25 mouse cellular contexts compared by ENCODE assay signal in the genomic region with DNA sequence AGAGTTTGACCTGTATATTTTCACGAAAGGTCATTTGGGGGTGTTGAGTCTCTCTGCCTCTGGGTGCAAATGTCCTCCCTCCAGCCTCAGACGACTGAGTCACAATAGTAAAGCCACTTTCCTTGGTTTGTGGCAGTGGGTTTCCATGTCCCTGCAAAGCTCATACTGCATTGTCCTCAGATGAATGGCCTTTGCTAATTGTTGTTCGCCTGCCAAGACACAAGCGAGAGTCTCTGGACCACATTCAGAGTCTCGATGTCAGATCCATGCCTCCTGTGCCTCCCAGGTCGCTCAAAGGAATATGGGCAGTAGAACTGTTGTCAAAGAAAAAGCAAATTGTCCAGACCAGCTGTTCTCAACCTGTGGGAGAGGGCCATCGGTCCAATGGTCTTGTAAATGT. TPM values are rescaled to one million over a fixed set of nuclear protein-coding genes. Genes with fewer than 3 reads are reported as not detected.
"Had no signal": no experiment of that assay in that cellular context is flagged by ENCODE, and none has a peak within 500 bp of the region (broad histone marks: within the 10 kb centered on the region; RNA-seq: fewer than 3 reads in every experiment).

No protein-coding gene starts in this region.

- H3K9ac ChIP-seq: heart, embryonic 13.5 days; heart, embryonic 15.5 days; hindbrain, embryonic 12.5 days; hindbrain, embryonic 14.5 days; intestine, embryonic 15.5 days; limb, embryonic 13.5 days; limb, embryonic 15.5 days; liver, embryonic 12.5 days; liver, embryonic 14.5 days had no signal

- H3K4me2 ChIP-seq: heart, embryonic 13.5 days; heart, embryonic 15.5 days; hindbrain, embryonic 12.5 days; hindbrain, embryonic 14.5 days; intestine, embryonic 15.5 days; limb, embryonic 13.5 days; limb, embryonic 15.5 days; liver, embryonic 12.5 days had no signal

- ATAC-seq: hindbrain, embryonic 16.5 days; inflammation-experienced regulatory T-cells, adult 6 months; intestine, embryonic 15.5 days; intestine, postnatal 0 days; liver, embryonic 12.5 days had no signal

- H3K9me3 ChIP-seq: heart, embryonic 13.5 days; heart, embryonic 15.5 days; hindbrain, embryonic 10.5 days; hindbrain, embryonic 12.5 days; intestine, embryonic 15.5 days; limb, embryonic 13.5 days; limb, embryonic 15.5 days; liver, embryonic 12.5 days had no signal

- H3K27me3 ChIP-seq: heart, embryonic 13.5 days; heart, embryonic 15.5 days; hindbrain, embryonic 12.5 days; intestine, embryonic 15.5 days; limb, embryonic 15.5 days; liver, embryonic 12.5 days had no signal

- DNase-seq: gastrocnemius, adult 2 months; gastrocnemius, postnatal 10 days; gastrocnemius, postnatal 25 days; heart, adult 2 months; heart, postnatal 4 days; kidney, adult 18-20 months; kidney, adult 9 months; kidney, postnatal 10 days; kidney, postnatal 4 days; left cerebral cortex, postnatal 4 days; lung, adult 18-20 months had no signal

- H3K27ac ChIP-seq: gastrocnemius, adult 2 months; heart, adult 2 months; heart, embryonic 13.5 days; heart, embryonic 15.5 days; hindbrain, embryonic 10.5 days; hindbrain, embryonic 12.5 days; hindbrain, embryonic 14.5 days; intestine, embryonic 15.5 days; left cerebral cortex, adult 2 months; limb, embryonic 13.5 days; limb, embryonic 15.5 days; liver, embryonic 12.5 days; liver, embryonic 14.5 days had no signal

- H3K4me1 ChIP-seq: heart, embryonic 13.5 days; heart, embryonic 15.5 days; hindbrain, embryonic 12.5 days; intestine, embryonic 15.5 days; liver, embryonic 12.5 days had no signal

- H3K36me3 ChIP-seq: heart, embryonic 13.5 days; heart, embryonic 15.5 days; hindbrain, embryonic 10.5 days; hindbrain, embryonic 12.5 days; intestine, embryonic 15.5 days; limb, embryonic 13.5 days; limb, embryonic 15.5 days; liver, embryonic 12.5 days had no signal

- H3K4me3 ChIP-seq: gastrocnemius, adult 2 months; heart, adult 2 months; heart, embryonic 13.5 days; heart, embryonic 15.5 days; hindbrain, embryonic 10.5 days; hindbrain, embryonic 12.5 days; intestine, embryonic 15.5 days; left cerebral cortex, adult 2 months; limb, embryonic 13.5 days; limb, embryonic 15.5 days; liver, embryonic 12.5 days had no signal

RNA-seq across cellular contexts. Expression of a gene that starts 36.1 kb away (rescaled TPM):
- polyA plus RNA-seq: inflammation-experienced regulatory T-cells, adult 6 months had no signal
